Mouse (Mus musculus) midbrain, embryonic 10.5 days (tissue): Measurements from ENCODE around the gene Cacna1d. TPM values are rescaled to one million over a fixed set of nuclear protein-coding genes. Genes with fewer than 3 reads are reported as not detected.

Source experiments
- DNase-seq: peaks from one replicate; pipeline ENCODE4 v3.0.0-alpha.2; 2017; ENCODE audit warnings: low spot score
- H3K27ac ChIP-seq: fragments of 300-500 bp; sonication (generic); replicated peaks from 2 replicates; pipeline ENCODE4 v1.5.1; 2016; ENCODE audit warnings: mild to moderate bottlenecking
- H3K27me3 ChIP-seq: fragments of 300-500 bp; sonication (generic); 2 replicates; pipeline ENCODE4 v1.6.1; 2016; ENCODE audit warnings: low read depth, mild to moderate bottlenecking; ENCODE audit not compliant: poor library complexity, severe bottlenecking
- H3K36me3 ChIP-seq: fragments of 300-500 bp; sonication (generic); 2 replicates; pipeline ENCODE4 v1.6.1; 2016; ENCODE audit warnings: mild to moderate bottlenecking, moderate library complexity
- H3K4me1 ChIP-seq: fragments of 300-500 bp; sonication (generic); 2 replicates; pipeline ENCODE4 v1.6.1; 2016
- H3K4me3 ChIP-seq: fragments of 300-500 bp; sonication (generic); 2 replicates; pipeline ENCODE4 v1.5.1; 2016; ENCODE audit warnings: mild to moderate bottlenecking, moderate library complexity
- H3K9me3 ChIP-seq: fragments of 300-500 bp; sonication (generic); replicated peaks from 2 replicates; pipeline ENCODE4 v1.6.1; 2016; ENCODE audit warnings: mild to moderate bottlenecking
- WGBS: fragments of 180-500 bp; shearing (Covaris S2); methylation state at CpG from one replicate; pipeline ENCODE4 v1.1.7; 2016; 5-methylcytosine and 5-hydroxymethylcytosine counted together
- polyA plus RNA-seq: library from polyadenylated mRNA; unstranded; fragments of >200 nt; fragmentation: Nextera tagmentation; extraction: Ambion mirVana; gene quantifications from 2 replicates; pipeline ENCODE4 v1.2.1, GENCODE M21; 2016

The Cacna1d gene
- polyA plus RNA-seq, 1 experiment from 2014 or later: 0.90 TPM

GRCm38 (mm10) chr14:30198116-30198515, 293.1 kb downstream of the Cacna1d start:
- Histone ChIP-seq H3K27ac (no peak overlapping the region), H3K36me3 (no peaks in the 10 kb centered on the region), H3K4me3 (no peak overlapping the region), H3K4me1 (no peaks in the 10 kb centered on the region), H3K9me3 (no peaks in the 10 kb centered on the region), H3K27me3 (no peaks in the 10 kb centered on the region)
- DNase-seq: no peak
- WGBS: 88% methylated on average over 4 of the region's 4 CpGs

- Histone ChIP-seq H3K27ac (no peak overlapping the region), H3K4me1 (no peaks in the 10 kb centered on the region), H3K9me3 (no peaks in the 10 kb centered on the region), H3K4me3 (no peak overlapping the region), H3K36me3 (no peaks in the 10 kb centered on the region), H3K27me3 (no peaks in the 10 kb centered on the region)
- no peak for DNase-seq
- 85% methylated on average over 1 of the region's 1 CpGs for WGBS
Measured at GRCm38 (mm10) chr14:30196959-30197358, 294.3 kb downstream of the Cacna1d start.

- WGBS: 74% methylated on average over 5 of the region's 5 CpGs
- H3K36me3 ChIP-seq: no peaks in the 10 kb centered on the region
- H3K27ac ChIP-seq: no peak overlapping the region
- no peaks in the 10 kb centered on the region for H3K9me3 ChIP-seq
- no peak for DNase-seq
- no peaks in the 10 kb centered on the region for H3K27me3 ChIP-seq
- no peak overlapping the region for H3K4me3 ChIP-seq
- no peaks in the 10 kb centered on the region for H3K4me1 ChIP-seq
Measured at GRCm38 (mm10) chr14:30196235-30196634, 295.0 kb downstream of the Cacna1d start.

GRCm38 (mm10) chr14:30190308-30190971, 300.8 kb downstream of the Cacna1d start:
- Histone ChIP-seq H3K4me3 (no peak overlapping the region), H3K27ac (no peak overlapping the region), H3K36me3 (no peaks in the 10 kb centered on the region), H3K9me3 (no peaks in the 10 kb centered on the region), H3K4me1 (no peaks in the 10 kb centered on the region), H3K27me3 (no peaks in the 10 kb centered on the region)
- 88% methylated on average over 5 of the region's 5 CpGs for WGBS
- no peak for DNase-seq

GRCm38 (mm10) chr14:30185616-30186274, 305.5 kb downstream of the Cacna1d start:
- no peak overlapping the region for H3K4me3 ChIP-seq
- no peaks in the 10 kb centered on the region for H3K9me3 ChIP-seq
- no peak overlapping the region for H3K27ac ChIP-seq
- H3K27me3 ChIP-seq: no peaks in the 10 kb centered on the region
- no peak for DNase-seq
- no peaks in the 10 kb centered on the region for H3K4me1 ChIP-seq
- WGBS: 92% methylated on average over 6 of the region's 6 CpGs
- no peaks in the 10 kb centered on the region for H3K36me3 ChIP-seq

GRCm38 (mm10) chr14:30184445-30185152, 306.7 kb downstream of the Cacna1d start:
- H3K27me3 ChIP-seq: no peaks in the 10 kb centered on the region
- 89% methylated on average over 13 of the region's 13 CpGs for WGBS
- no peak overlapping the region for H3K27ac ChIP-seq
- H3K4me3 ChIP-seq: no peak overlapping the region
- no peaks in the 10 kb centered on the region for H3K9me3 ChIP-seq
- DNase-seq: no peak
- H3K36me3 ChIP-seq: no peaks in the 10 kb centered on the region
- no peaks in the 10 kb centered on the region for H3K4me1 ChIP-seq

- 81% methylated on average over 5 of the region's 5 CpGs for WGBS
- Histone ChIP-seq H3K27me3 (no peaks in the 10 kb centered on the region), H3K27ac (no peak overlapping the region), H3K4me3 (no peak overlapping the region), H3K9me3 (no peaks in the 10 kb centered on the region), H3K4me1 (no peaks in the 10 kb centered on the region), H3K36me3 (no peaks in the 10 kb centered on the region)
- no peak for DNase-seq
Measured at GRCm38 (mm10) chr14:30184013-30184412, 307.2 kb downstream of the Cacna1d start.

- H3K27ac ChIP-seq: no peak overlapping the region
- no peaks in the 10 kb centered on the region for H3K4me1 ChIP-seq
- H3K4me3 ChIP-seq: no peak overlapping the region
- H3K27me3 ChIP-seq: no peaks in the 10 kb centered on the region
- no peaks in the 10 kb centered on the region for H3K9me3 ChIP-seq
- DNase-seq: no peak
- no peaks in the 10 kb centered on the region for H3K36me3 ChIP-seq
- WGBS: 89% methylated on average over 18 of the region's 18 CpGs
Measured at GRCm38 (mm10) chr14:30182624-30183524, 308.4 kb downstream of the Cacna1d start.

GRCm38 (mm10) chr14:30178306-30178705, 312.9 kb downstream of the Cacna1d start:
- 86% methylated on average over 4 of the region's 4 CpGs for whole genome bisulfite sequencing
- H3K9me3 ChIP-seq: no peaks in the 10 kb centered on the region
- H3K4me3 ChIP-seq: no peak overlapping the region
- no peak for DNase-seq
- H3K36me3 ChIP-seq: no peaks in the 10 kb centered on the region
- H3K4me1 ChIP-seq: no peaks in the 10 kb centered on the region
- no peaks in the 10 kb centered on the region for H3K27me3 ChIP-seq
- no peak overlapping the region for H3K27ac ChIP-seq

- H3K27me3 ChIP-seq: no peaks in the 10 kb centered on the region
- no peak for DNase-seq
- no peaks in the 10 kb centered on the region for H3K9me3 ChIP-seq
- no peak overlapping the region for H3K4me3 ChIP-seq
- H3K27ac ChIP-seq: no peak overlapping the region
- H3K36me3 ChIP-seq: no peaks in the 10 kb centered on the region
- WGBS: 67% methylated on average over 5 of the region's 5 CpGs
- no peaks in the 10 kb centered on the region for H3K4me1 ChIP-seq
Measured at GRCm38 (mm10) chr14:30177850-30178249, 313.4 kb downstream of the Cacna1d start.

- WGBS: 71% methylated on average over 3 of the region's 3 CpGs
- H3K27me3 ChIP-seq: no peaks in the 10 kb centered on the region
- no peak overlapping the region for H3K27ac ChIP-seq
- no peak overlapping the region for H3K4me3 ChIP-seq
- no peaks in the 10 kb centered on the region for H3K36me3 ChIP-seq
- DNase-seq: no peak
- 0 out of 2 replicates have a peak, but pooled peaks cover 7% of the 10 kb centered on the region for H3K4me1 ChIP-seq
- H3K9me3 ChIP-seq: no peaks in the 10 kb centered on the region
Measured at GRCm38 (mm10) chr14:30175362-30175761, 315.9 kb downstream of the Cacna1d start.
